16 mouse cellular contexts compared by ENCODE assay signal in the genomic region with DNA sequence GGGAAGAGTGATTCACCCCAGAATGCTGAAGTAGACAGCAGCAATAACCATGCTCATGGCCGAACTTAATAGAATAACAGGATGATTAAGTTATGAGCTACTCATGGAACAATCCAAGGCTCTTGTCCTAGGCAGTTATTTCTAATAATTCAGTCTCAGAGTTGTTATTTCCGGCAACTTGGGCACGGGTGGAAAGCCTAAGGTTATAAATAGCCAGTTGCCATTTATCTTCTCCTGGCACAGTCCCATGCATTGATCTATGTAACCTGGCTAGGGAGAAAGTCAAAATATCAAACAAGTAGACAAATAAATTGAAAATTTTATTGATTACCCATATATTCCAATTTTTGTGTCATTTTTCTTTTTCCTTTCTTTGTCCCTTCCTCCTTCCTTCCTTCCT.
"Had no signal": no experiment of that assay in that cellular context is flagged by ENCODE, and none has a peak within 500 bp of the region (broad histone marks: within the 10 kb centered on the region; RNA-seq: fewer than 3 reads in every experiment).

No protein-coding gene starts in this region.

- H3K27me3 ChIP-seq: neural tube, embryonic 13.5 days; neural tube, embryonic 15.5 days; stomach, embryonic 15.5 days had no signal

- H3K4me2 ChIP-seq: neural tube, embryonic 13.5 days; neural tube, embryonic 15.5 days; stomach, embryonic 15.5 days had no signal

- H3K9ac ChIP-seq: neural tube, embryonic 13.5 days; neural tube, embryonic 15.5 days; stomach, embryonic 15.5 days had no signal

- H3K4me1 ChIP-seq: neural tube, embryonic 13.5 days; neural tube, embryonic 15.5 days; stomach, embryonic 15.5 days had no signal

- H3K4me3 ChIP-seq: neural tube, embryonic 13.5 days; neural tube, embryonic 15.5 days; stomach, embryonic 15.5 days had no signal

- H3K36me3 ChIP-seq: neural tube, embryonic 13.5 days; neural tube, embryonic 15.5 days; stomach, embryonic 15.5 days had no signal

- H3K9me3 ChIP-seq: neural tube, embryonic 13.5 days; neural tube, embryonic 15.5 days; stomach, embryonic 15.5 days had no signal

- H3K27ac ChIP-seq: neural tube, embryonic 13.5 days; neural tube, embryonic 15.5 days; stomach, embryonic 15.5 days; stomach, postnatal 0 days had no signal

- DNase-seq: retina, postnatal 1 day; right cerebral cortex, adult 18-20 months; right cerebral cortex, postnatal 14 days; right cerebral cortex, postnatal 25 days; right cerebral cortex, postnatal 4 days; spleen, adult 18-20 months; thymus, adult 18-20 months; thymus, adult 2 months; thymus, postnatal 14 days; thymus, postnatal 25 days; thymus, postnatal 36 days; thymus, postnatal 4 days had no signal
